Mouse (Mus musculus): ENCODE results near the gene Nkd1. TPM values are rescaled to one million over a fixed set of nuclear protein-coding genes. Genes with fewer than 3 reads are reported as not detected.
A peak's percentile ranks its signal among the peaks of the same experiment; 100 is the strongest.

The Nkd1 gene
- total RNA-seq, 2 experiments from 2014 or later: 35.3 to 40.0 TPM

- peak; percentile 54 for DNase-seq
These were observed 17.1 kb downstream of the Nkd1 start for GRCm38 (mm10) chr8:88537998-88538975.

GRCm38 (mm10) chr8:88538976-88539371 lies 17.8 kb downstream of the Nkd1 start:
- DNase-seq: no peak

- no peak for DNase-seq
These were observed 18.8 kb downstream of the Nkd1 start for GRCm38 (mm10) chr8:88539963-88540362.

GRCm38 (mm10) chr8:88542596-88543213 lies 21.6 kb downstream of the Nkd1 start:
- peak; percentile 65 for DNase-seq

GRCm38 (mm10) chr8:88544677-88545076 lies 23.5 kb downstream of the Nkd1 start:
- DNase-seq: no peak

GRCm38 (mm10) chr8:88545441-88545840 lies 24.3 kb downstream of the Nkd1 start:
- no peak for DNase-seq

GRCm38 (mm10) chr8:88546032-88546732 lies 25.0 kb downstream of the Nkd1 start:
- DNase-seq: no peak

GRCm38 (mm10) chr8:88555669-88556068 lies 34.5 kb downstream of the Nkd1 start:
- DNase-seq: peak; percentile 72

- DNase-seq: no peak
These were observed 38.9 kb downstream of the Nkd1 start for GRCm38 (mm10) chr8:88559985-88560473.

- DNase-seq: no peak
These were observed 40.2 kb downstream of the Nkd1 start for GRCm38 (mm10) chr8:88561402-88561801.

GRCm38 (mm10) chr8:88564256-88564903 lies 43.2 kb downstream of the Nkd1 start:
- DNase-seq: no peak

GRCm38 (mm10) chr8:88566119-88566518 lies 45.0 kb downstream of the Nkd1 start:
- DNase-seq: no peak

- no peak for DNase-seq
These were observed 46.4 kb downstream of the Nkd1 start for GRCm38 (mm10) chr8:88567314-88568121.

- DNase-seq: no peak
These were observed 47.1 kb downstream of the Nkd1 start for GRCm38 (mm10) chr8:88568211-88568610.

- DNase-seq: no peak
These were observed 48.2 kb downstream of the Nkd1 start for GRCm38 (mm10) chr8:88569366-88569765.

- DNase-seq: peak; percentile 85
These were observed 49.3 kb downstream of the Nkd1 start for GRCm38 (mm10) chr8:88570293-88570998.

- peak; percentile 71 for DNase-seq
These were observed 50.5 kb downstream of the Nkd1 start for GRCm38 (mm10) chr8:88571434-88572184.

GRCm38 (mm10) chr8:88572185-88572909 lies 51.2 kb downstream of the Nkd1 start:
- DNase-seq: no peak
